Mouse (Mus musculus) E14TG2a.4 (cell line): ENCODE measurements at regions not wholly inside any gene's neighbourhood (a gene's known extent, or its start where the extent isn't known, plus 50 kb on each side); places are given as distances from the start of the nearest gene placed in this dataset.

Source experiments
- CTCF ChIP-seq: conservative IDR thresholded peaks from 2 replicates; pipeline ENCODE4 v1.5.1; 2014; ENCODE audit warnings: low read length
- POU5F1 ChIP-seq: IDR thresholded peaks from 2 replicates; pipeline ENCODE4 v1.6.1; 2014; ENCODE audit warnings: low read length, borderline replicate concordance

DNA sequence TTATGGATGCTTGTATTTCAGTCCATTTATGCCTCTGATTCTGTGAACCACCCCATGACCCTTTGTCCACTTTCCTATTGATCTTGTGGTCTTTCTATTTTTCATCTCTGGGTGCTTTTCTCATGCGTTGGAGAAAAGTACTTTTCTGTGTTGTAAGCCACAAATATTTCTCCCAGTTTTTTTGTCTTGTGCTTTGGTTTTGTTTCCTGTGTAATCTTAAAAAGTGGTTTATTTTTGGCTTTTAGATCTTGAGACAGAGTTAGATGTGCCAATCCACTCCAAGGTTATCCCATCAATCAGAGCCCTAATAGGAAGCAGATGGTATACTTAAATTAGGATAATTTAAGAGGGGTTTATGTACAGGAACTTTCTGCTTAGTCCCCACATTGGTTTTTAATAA lies 50.0 kb upstream of the Slc22a23 start:
- TF ChIP-seq CTCF (no peak), POU5F1 (no peak)
